Mouse (Mus musculus) liver, embryonic 13.5 days (tissue): ENCODE results near the gene Pola1. TPM values are rescaled to one million over a fixed set of nuclear protein-coding genes. Genes with fewer than 3 reads are reported as not detected.
A peak's percentile ranks its signal among the peaks of the same experiment; 100 is the strongest.

Source experiments
- ATAC-seq: fragments of 200-750 bp; cut with Nextera tagmentation; 2 replicates; pipeline ENCODE4 v1.8.0; 2017; ENCODE audit warnings: low read depth, mild to moderate bottlenecking, moderate number of reproducible peaks, moderate library complexity
- DNase-seq: peaks from one replicate; pipeline ENCODE4 v3.0.0; 2022
- H3K27ac ChIP-seq: fragments of 300-500 bp; sonication (generic); 2 replicates; pipeline ENCODE4 v1.5.1; 2015; ENCODE audit warnings: moderate library complexity, mild to moderate bottlenecking, inconsistent platforms
- H3K27me3 ChIP-seq: fragments of 300-500 bp; sonication (generic); 2 replicates; pipeline ENCODE4 v1.6.1; 2015; ENCODE audit warnings: mild to moderate bottlenecking, inconsistent platforms
- H3K36me3 ChIP-seq: fragments of 300-500 bp; sonication (generic); 2 replicates; pipeline ENCODE4 v1.6.1; 2015; ENCODE audit warnings: mild to moderate bottlenecking, inconsistent platforms
- H3K4me1 ChIP-seq: fragments of 300-500 bp; sonication (generic); replicated peaks from 2 replicates; pipeline ENCODE4 v1.6.1; 2015; ENCODE audit warnings: inconsistent platforms
- H3K4me2 ChIP-seq: fragments of 300-500 bp; sonication (generic); 2 replicates; pipeline ENCODE4 v1.6.1; 2015; ENCODE audit warnings: inconsistent platforms, mild to moderate bottlenecking, moderate library complexity
- H3K4me3 ChIP-seq: fragments of 300-500 bp; sonication (generic); replicated peaks from 2 replicates; pipeline ENCODE4 v1.5.1; 2015; ENCODE audit warnings: mild to moderate bottlenecking, inconsistent platforms
- H3K9ac ChIP-seq: fragments of 300-500 bp; sonication (generic); 2 replicates; pipeline ENCODE4 v1.6.1; 2015; ENCODE audit warnings: mild to moderate bottlenecking, inconsistent platforms
- H3K9me3 ChIP-seq: fragments of 300-500 bp; sonication (generic); replicated peaks from 2 replicates; pipeline ENCODE4 v1.6.1; 2016; ENCODE audit warnings: inconsistent platforms
- WGBS: fragments of 180-500 bp; shearing (Covaris S2); methylation state at CpG from one replicate; pipeline ENCODE4 v1.1.7; 2015; ENCODE audit not compliant: insufficient replicate concordance; 5-methylcytosine and 5-hydroxymethylcytosine counted together
- polyA plus RNA-seq: library from polyadenylated mRNA; unstranded; fragments of >200 nt; fragmentation: Nextera tagmentation; extraction: Ambion mirVana; gene quantifications from 2 replicates; pipeline ENCODE4 v1.2.1, GENCODE M21; 2015

The Pola1 gene
- polyA plus RNA-seq, 1 experiment from 2014 or later = 16.4 TPM

- no peaks in the 10 kb centered on the region for H3K4me1 ChIP-seq
- no peak for DNase-seq
- no peak overlapping the region for H3K4me2 ChIP-seq
- no peak overlapping the region for H3K27ac ChIP-seq
- no peak overlapping the region for H3K4me3 ChIP-seq
- ATAC-seq = no peak
- WGBS = 17% methylated on average over 10 of the region's 10 CpGs
- no peaks in the 10 kb centered on the region for H3K9me3 ChIP-seq
- no peaks in the 10 kb centered on the region for H3K36me3 ChIP-seq
- H3K9ac ChIP-seq = no peak overlapping the region
- peaks cover 95% of the 10 kb centered on the region for H3K27me3 ChIP-seq
These were observed 346.9 kb downstream of the Pola1 start for GRCm38 (mm10) chrX:93285091-93285490.

GRCm38 (mm10) chrX:93281756-93282155 is 350.2 kb downstream of the Pola1 start:
- H3K27me3 ChIP-seq = peaks cover 82% of the 10 kb centered on the region
- WGBS = 20% methylated on average over 5 of the region's 5 CpGs

GRCm38 (mm10) chrX:93281028-93281723 is 350.8 kb downstream of the Pola1 start:
- no peak for ATAC-seq
- H3K36me3 ChIP-seq = no peaks in the 10 kb centered on the region
- peak overlapping the region; percentile 21 for H3K4me2 ChIP-seq
- peaks cover 79% of the 10 kb centered on the region for H3K27me3 ChIP-seq
- H3K4me1 ChIP-seq = no peaks in the 10 kb centered on the region
- no peaks in the 10 kb centered on the region for H3K9me3 ChIP-seq
- WGBS = 8% methylated on average over 23 of the region's 23 CpGs
- no peak overlapping the region for H3K4me3 ChIP-seq
- no peak overlapping the region for H3K9ac ChIP-seq
- DNase-seq = peak; percentile 31
- no peak overlapping the region for H3K27ac ChIP-seq

More at GRCm38 (mm10) chrX:93281756-93282155, 350.2 kb downstream of the Pola1 start:
- DNase-seq (no peak), ATAC-seq (no peak)
- peak overlapping the region; percentile 21 for H3K4me2 ChIP-seq
- no peaks in the 10 kb centered on the region for H3K9me3 ChIP-seq
- no peak overlapping the region for H3K9ac ChIP-seq
- no peaks in the 10 kb centered on the region for H3K36me3 ChIP-seq
- H3K27ac ChIP-seq = no peak overlapping the region
- no peak overlapping the region for H3K4me3 ChIP-seq
- H3K4me1 ChIP-seq = no peaks in the 10 kb centered on the region

GRCm38 (mm10) chrX:93279940-93280339 is 352.0 kb downstream of the Pola1 start:
- Histone ChIP-seq H3K9me3 (no peaks in the 10 kb centered on the region), H3K36me3 (no peaks in the 10 kb centered on the region), H3K9ac (no peak overlapping the region), H3K4me3 (no peak overlapping the region), H3K27ac (no peak overlapping the region), H3K27me3 (peaks cover 74% of the 10 kb centered on the region), H3K4me2 (no peak overlapping the region), H3K4me1 (no peaks in the 10 kb centered on the region)
- WGBS = 36% methylated on average over 4 of the region's 11 CpGs
- DNase-seq (no peak), ATAC-seq (no peak)

- ATAC-seq (no peak), DNase-seq (no peak)
- Histone ChIP-seq H3K4me1 (no peaks in the 10 kb centered on the region), H3K27me3 (peaks cover 35% of the 10 kb centered on the region), H3K9me3 (no peaks in the 10 kb centered on the region), H3K36me3 (no peaks in the 10 kb centered on the region), H3K9ac (no peak overlapping the region), H3K4me2 (no peak overlapping the region), H3K4me3 (no peak overlapping the region), H3K27ac (no peak overlapping the region)
- 44% methylated on average over 3 of the region's 3 CpGs for WGBS
These were observed 356.3 kb downstream of the Pola1 start for GRCm38 (mm10) chrX:93275689-93276088.

Other genes with a start within 250 kb of the Pola1 start
- 7.2 and 8.9 TPM in 2 replicates for gene Pcyt1b, start 22.7 kb upstream of the Pola1 start, polyA plus RNA-seq
- 39.3 and 43.2 TPM in 2 replicates for gene Pdk3, start 200.0 kb upstream of the Pola1 start, polyA plus RNA-seq